In genomic region chr16:35732096-35732495, GRCm38 (mm10) we compare ENCODE assay signal across 22 mouse cellular contexts. TPM values are rescaled to one million over a fixed set of nuclear protein-coding genes. Genes with fewer than 3 reads are reported as not detected.
DNase-seq lines count a peak whose midpoint lies in the region; ATAC-seq and TF ChIP-seq lines count a peak whose summit lies in the region.
"Had no signal": no experiment of that assay in that cellular context is flagged by ENCODE, and none has a peak within 500 bp of the region (broad histone marks: within the 10 kb centered on the region; RNA-seq: fewer than 3 reads in every experiment).

No protein-coding gene starts in this region.

- 86% methylated on average over 7 of the region's 7 CpGs for WGBS in heart, embryonic 11.5 days (ENCODE audit: insufficient replicate concordance)

- DNase-seq in cerebellum, postnatal 10 days = peak; percentile 59 to 62
- peak; percentile 46 to 52 for DNase-seq in heart, adult 18-20 months
- peak; percentile 74 for DNase-seq in Muller cell, postnatal 12 days (ENCODE audit: inconsistent ontology term)
- DNase-seq in brain, embryonic 14.5 days (ENCODE audit: low read depth) = peak; percentile 29
- DNase-seq in liver = no peak
- DNase-seq: gastrocnemius, postnatal 25 days; kidney, adult 9 months; kidney, postnatal 14 days; liver, postnatal 0 days; thymus, adult 18-20 months; thymus, postnatal 36 days had no signal

- no peaks in the 10 kb centered on the region for H3K27me3 ChIP-seq in heart, embryonic 11.5 days (ENCODE audit: control insufficient read depth, insufficient read depth, low read length)
- H3K27me3 ChIP-seq: embryonic facial prominence, embryonic 15.5 days; heart, embryonic 13.5 days; neural tube, embryonic 15.5 days had no signal

- no peaks in the 10 kb centered on the region for H3K36me3 ChIP-seq in heart, embryonic 11.5 days (ENCODE audit: control insufficient read depth, insufficient read depth, low read length)

- H3K4me2 ChIP-seq in heart, embryonic 11.5 days = no peak overlapping the region
- H3K4me2 ChIP-seq: embryonic facial prominence, embryonic 15.5 days; heart, embryonic 13.5 days; liver, embryonic 11.5 days; midbrain, embryonic 11.5 days; neural tube, embryonic 15.5 days had no signal

- no peak overlapping the region for H3K4me3 ChIP-seq in heart, embryonic 11.5 days (ENCODE audit: low read depth, low read length)
- H3K4me3 ChIP-seq: embryonic facial prominence, embryonic 15.5 days; heart, embryonic 13.5 days; neural tube, embryonic 15.5 days had no signal

- no peak overlapping the region for H3K27ac ChIP-seq in heart, embryonic 11.5 days (ENCODE audit: low read depth, low read length)
- H3K27ac ChIP-seq: embryonic facial prominence, embryonic 15.5 days; heart, embryonic 13.5 days; hindbrain, postnatal 0 days; neural tube, embryonic 15.5 days had no signal

- no peaks in the 10 kb centered on the region for H3K4me1 ChIP-seq in heart, embryonic 11.5 days (ENCODE audit: control insufficient read depth, insufficient read depth, low read length)
- H3K4me1 ChIP-seq: embryonic facial prominence, embryonic 15.5 days; neural tube, embryonic 15.5 days had no signal

- no peak for TF ChIP-seq POLR2A in brain, embryonic 14.5 days (IDR thresholded peaks at IDR 0.05; ENCODE audit: borderline replicate concordance, extremely low read depth, insufficient read depth, insufficient read length, poor library complexity, severe bottlenecking)

- H3K9ac ChIP-seq in heart, embryonic 11.5 days (ENCODE audit: low read depth, low read length) = no peak overlapping the region
- H3K9ac ChIP-seq: embryonic facial prominence, embryonic 15.5 days; heart, embryonic 13.5 days; liver, postnatal 0 days; neural tube, embryonic 15.5 days had no signal

- no peak for ATAC-seq in cerebellum, adult (ENCODE audit: insufficient number of reproducible peaks, low FRiP score, low TSS enrichment)
- no peak for ATAC-seq in heart, embryonic 11.5 days (replicated peaks; ENCODE audit: insufficient number of reproducible peaks, low FRiP score, low TSS enrichment)
- ATAC-seq: activated CD4-positive, CD25-positive, alpha-beta regulatory T cell, adult 4 months; hindbrain, postnatal 0 days; intestine, embryonic 16.5 days; liver, postnatal 0 days; lung, postnatal 0 days had no signal

- no peaks in the 10 kb centered on the region for H3K9me3 ChIP-seq in heart, embryonic 11.5 days (replicated peaks; ENCODE audit: control insufficient read depth, low read length)
- H3K9me3 ChIP-seq: embryonic facial prominence, embryonic 15.5 days; heart, embryonic 13.5 days; neural tube, embryonic 15.5 days had no signal

- TF ChIP-seq CTCF in brain, embryonic 14.5 days (IDR thresholded peaks at IDR 0.05; ENCODE audit: borderline replicate concordance, extremely low read depth, insufficient read depth, insufficient read length) = no peak

RNA-seq across cellular contexts. Expression of gene Dirc2, which starts 37.1 kb away (rescaled TPM):
- total RNA-seq in heart, adult 18-20 months (2021) = 10 to 100 TPM; 56.4 to 59.9 TPM
- 11.3 and 12.0 TPM in 2 replicates for polyA plus RNA-seq in heart, embryonic 11.5 days (2014; fragmentation: Nextera tagmentation; extraction: Ambion mirVana)
- polyA plus RNA-seq in brain, embryonic 14.5 days (2012; rRNA removed) = 55.4 and 58.2 TPM in 2 replicates

RNA-seq across cellular contexts. Expression of gene Hspbap1, which starts 38.1 kb away (rescaled TPM):
- 1 to 10 TPM; 2.4 to 3.2 TPM for total RNA-seq in heart, adult 18-20 months (2021)
- 12.7 and 13.3 TPM in 2 replicates for polyA plus RNA-seq in heart, embryonic 11.5 days (2014; fragmentation: Nextera tagmentation; extraction: Ambion mirVana)
- polyA plus RNA-seq in brain, embryonic 14.5 days (2012; rRNA removed) = 14.5 and 16.9 TPM in 2 replicates
